Comparison of ENCODE assay signal across 8 mouse cellular contexts in the genomic region with DNA sequence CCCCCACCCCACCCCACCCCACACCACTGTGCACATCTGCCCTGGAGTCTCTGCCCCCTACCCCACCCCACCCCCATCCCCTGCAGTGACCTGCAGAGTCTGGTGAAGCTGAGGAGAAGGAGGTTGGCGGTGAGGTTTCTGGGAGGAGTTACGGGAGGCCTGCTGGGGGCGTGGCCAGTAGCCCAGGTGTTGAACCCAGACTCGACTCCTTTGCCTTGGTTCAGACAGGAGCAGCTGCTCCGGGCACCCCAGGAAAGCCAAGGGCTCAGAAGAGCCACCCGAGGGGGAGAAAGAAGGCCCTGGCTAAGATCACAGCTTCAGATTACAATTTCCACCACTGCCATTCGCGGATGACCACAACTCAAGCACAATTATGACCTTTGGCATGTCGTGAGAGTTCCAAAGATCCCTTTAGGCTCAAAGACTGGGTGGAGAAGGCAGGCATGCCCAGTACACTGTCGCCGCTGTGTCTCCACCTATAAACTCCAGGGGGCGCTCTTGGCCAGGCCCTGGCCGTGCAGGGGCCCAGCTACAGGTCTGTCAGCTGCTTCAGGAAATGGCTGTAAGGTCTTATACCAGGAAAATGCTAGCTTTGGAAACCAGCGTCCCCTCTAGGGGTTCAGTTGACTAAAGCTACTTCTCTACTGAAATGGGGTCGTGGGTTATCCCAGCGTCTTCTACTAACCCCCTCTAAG. TPM values are rescaled to one million over a fixed set of nuclear protein-coding genes. Genes with fewer than 3 reads are reported as not detected.
DNase-seq lines count a peak whose midpoint lies in the region; ATAC-seq and TF ChIP-seq lines count a peak whose summit lies in the region.

No protein-coding gene starts in this region.

- no peaks in the 10 kb centered on the region for H3K36me3 ChIP-seq in embryonic facial prominence, embryonic 15.5 days
- no peaks in the 10 kb centered on the region for H3K36me3 ChIP-seq in hindbrain, embryonic 11.5 days (ENCODE audit: control insufficient read depth, insufficient read depth, low read length)
- H3K36me3 ChIP-seq in splenic B cell, adult 2 months (ENCODE audit: control insufficient read depth, insufficient read depth, low read length, poor library complexity, severe bottlenecking), result no peaks in the 10 kb centered on the region

- DNase-seq in CD4-positive, CD25-positive, alpha-beta regulatory T cell, adult 2 months (ENCODE audit: low read depth, low spot score), result peak; percentile 29
- DNase-seq in hindbrain, embryonic 11.5 days (ENCODE audit: low spot score), result peak; percentile 81
- DNase-seq in layer of hippocampus, adult 2 months (ENCODE audit: low spot score in 2 of 2), result peak; percentile 41 to 63
- peak; percentile 6 for DNase-seq in splenic B cell, adult 2 months (ENCODE audit: low read depth, low spot score)

- no peak for ATAC-seq in CD4-positive, CD25-positive, alpha-beta regulatory T cell, adult 4 months
- ATAC-seq in embryonic facial prominence, embryonic 15.5 days (ENCODE audit: insufficient number of reproducible peaks, low FRiP score, low TSS enrichment, low read depth), result no peak
- 0 out of 2 replicates have a peak, but pooled peaks have one; percentile 41 for ATAC-seq in hindbrain, embryonic 11.5 days (ENCODE audit: low FRiP score)
- ATAC-seq in megakaryocyte-erythroid progenitor cell, adult 5-6 weeks (replicated peaks; ENCODE audit: low FRiP score, low TSS enrichment, poor library complexity, severe bottlenecking), result 0 out of 2 replicates have a peak, but pooled peaks have one; percentile 55

- 4% methylated on average over 16 of the region's 16 CpGs for WGBS in embryonic facial prominence, embryonic 15.5 days
- 3% methylated on average over 16 of the region's 16 CpGs for WGBS in hindbrain, embryonic 11.5 days

- H3K4me3 ChIP-seq in bone marrow macrophage, adult 2 months (ENCODE audit: insufficient read depth, low read length), result no peak overlapping the region
- H3K4me3 ChIP-seq in embryonic facial prominence, embryonic 15.5 days (replicated peaks), result no peak overlapping the region
- H3K4me3 ChIP-seq in hindbrain, embryonic 11.5 days (ENCODE audit: low read depth, low read length), result no peak overlapping the region
- no peak overlapping the region for H3K4me3 ChIP-seq in layer of hippocampus, adult 2 months

- H3K4me1 ChIP-seq in bone marrow macrophage, adult 2 months (ENCODE audit: control insufficient read depth, insufficient read depth, low read length), result no peaks in the 10 kb centered on the region
- H3K4me1 ChIP-seq in embryonic facial prominence, embryonic 15.5 days, result peaks cover 37% of the 10 kb centered on the region
- peaks cover 37% of the 10 kb centered on the region for H3K4me1 ChIP-seq in hindbrain, embryonic 11.5 days (replicated peaks; ENCODE audit: control insufficient read depth, insufficient read depth, low read length)

- no peaks in the 10 kb centered on the region for H3K9me3 ChIP-seq in embryonic facial prominence, embryonic 15.5 days (replicated peaks)
- H3K9me3 ChIP-seq in hindbrain, embryonic 11.5 days (ENCODE audit: control insufficient read depth, low read length), result no peaks in the 10 kb centered on the region

- peak; percentile 31; the same call in 1 of the 2 replicates for TF ChIP-seq CTCF in bone marrow macrophage, adult 2 months (IDR thresholded peaks at IDR 0.05; ENCODE audit: low read depth, low read length)
- peak; percentile 91 for TF ChIP-seq CTCF in layer of hippocampus, adult 2 months (conservative IDR thresholded peaks at IDR 0.05)

- no peak overlapping the region for H3K27ac ChIP-seq in bone marrow macrophage, adult 2 months (ENCODE audit: insufficient read depth, low read depth, low read length)
- no peak overlapping the region for H3K27ac ChIP-seq in embryonic facial prominence, embryonic 15.5 days (replicated peaks)
- H3K27ac ChIP-seq in hindbrain, embryonic 11.5 days (ENCODE audit: low read depth, low read length), result no peak overlapping the region
- H3K27ac ChIP-seq in layer of hippocampus, adult 2 months, result no peak overlapping the region

- TF ChIP-seq POLR2A in bone marrow macrophage, adult 2 months (IDR thresholded peaks at IDR 0.05; ENCODE audit: borderline replicate concordance, low read depth, low read length), result no peak

- H3K9ac ChIP-seq in embryonic facial prominence, embryonic 15.5 days, result no peak overlapping the region
- no peak overlapping the region for H3K9ac ChIP-seq in hindbrain, embryonic 11.5 days (ENCODE audit: low read depth, low read length)

- 0 out of 2 replicates have a peak overlapping the region, but pooled peaks have one; percentile 5 for H3K4me2 ChIP-seq in embryonic facial prominence, embryonic 15.5 days (replicated peaks)
- peak overlapping the region; percentile 1; the same call in 1 of the 2 replicates for H3K4me2 ChIP-seq in hindbrain, embryonic 11.5 days (replicated peaks; ENCODE audit: low read depth, low read length)

- H3K27me3 ChIP-seq in embryonic facial prominence, embryonic 15.5 days, result peaks cover 16% of the 10 kb centered on the region
- peaks cover 16% of the 10 kb centered on the region for H3K27me3 ChIP-seq in hindbrain, embryonic 11.5 days (ENCODE audit: control insufficient read depth, insufficient read depth, low read length)
- H3K27me3 ChIP-seq in splenic B cell, adult 2 months (ENCODE audit: control insufficient read depth, insufficient read depth, low read length, poor library complexity, severe bottlenecking), result no peaks in the 10 kb centered on the region

RNA-seq across cellular contexts. Expression of a gene that starts 47.4 kb away (rescaled TPM):
- not detected for polyA plus RNA-seq in CD4-positive, CD25-positive, alpha-beta regulatory T cell, adult 4 months (2017; shearing (Covaris generic))
- polyA plus RNA-seq in bone marrow macrophage, adult 2 months (2012; ENCODE audit: insufficient read depth, insufficient read length, missing spikeins), result not detected in 2 replicates
- polyA plus RNA-seq in embryonic facial prominence, embryonic 15.5 days (2015; fragmentation: Nextera tagmentation; extraction: Ambion mirVana), result 2.6 and 4.4 TPM in 2 replicates
- 0.60 and 0.68 TPM in 2 replicates for polyA plus RNA-seq in hindbrain, embryonic 11.5 days (2014; fragmentation: Nextera tagmentation; extraction: Ambion mirVana)
- total RNA-seq in layer of hippocampus, adult 2 months (2021), result 1 to 10 TPM; 1.4 to 1.6 TPM
- total RNA-seq in megakaryocyte-erythroid progenitor cell, adult 5-6 weeks (2014; fragmentation: Nextera tagmentation), result not detected in 2 replicates
- not detected in 2 replicates for total RNA-seq in megakaryocyte-erythroid progenitor cell, adult 5-6 weeks (2017)

Comparison
In these comparisons a context has a peak if more than half of its experiments do, and no peak if none do; other contexts are left out.
1. DNase-seq: peak in every context shown above with its lines; median percentile 81 in hindbrain, embryonic 11.5 days; 52 in layer of hippocampus, adult 2 months; 29 in CD4-positive, CD25-positive, alpha-beta regulatory T cell, adult 2 months; 6 in splenic B cell, adult 2 months.
2. ATAC-seq: peak in hindbrain, embryonic 11.5 days (single experiment) and megakaryocyte-erythroid progenitor cell, adult 5-6 weeks (single experiment); none in CD4-positive, CD25-positive, alpha-beta regulatory T cell, adult 4 months (single experiment) and embryonic facial prominence, embryonic 15.5 days (single experiment).